Mouse (Mus musculus): ENCODE measurements at regions not wholly inside any gene's neighbourhood (a gene's known extent, or its start where the extent isn't known, plus 50 kb on each side); places are given as distances from the start of the nearest gene placed in this dataset.

GRCm38 (mm10) chr4:84018135-84018534 is 492.8 kb downstream of the Ccdc171 start:
- TF ChIP-seq CTCF (IDR thresholded peaks at IDR 0.05; ENCODE audit: borderline replicate concordance, control insufficient read depth, extremely low read depth, insufficient read depth, low read length, poor library complexity) (no peak), POLR2A (IDR thresholded peaks at IDR 0.05; ENCODE audit: control insufficient read depth, extremely low read depth, insufficient read depth, low read length, poor library complexity) (no peak)

All from thymus, adult 2 months (tissue).